Mouse (Mus musculus) heart, embryonic 14.5 days (tissue): ENCODE results near the gene N4bp3. TPM values are rescaled to one million over a fixed set of nuclear protein-coding genes. Genes with fewer than 3 reads are reported as not detected.
"Not testable (repeated sequence)": the region's sequence is repeated elsewhere in the genome, so short reads cannot be mapped to it uniquely, and the experiment has no call there.

Experiments used
- ATAC-seq: fragments of 200-750 bp; cut with Nextera tagmentation; 2 replicates; pipeline ENCODE4 v1.8.0; 2017; ENCODE audit warnings: low read depth, moderate TSS enrichment; ENCODE audit not compliant: insufficient number of reproducible peaks, insufficient read depth, low FRiP score
- H3K27ac ChIP-seq, 2 experiments: fragments of 200-500 bp in 1 of 2; fragments of 300-500 bp in 1 of 2; sonication (generic) in 1 of 2; replicated peaks in 1 of 2; 2 replicates each; pipeline ENCODE4 v1.5.1; 2012 to 2014; ENCODE audit warnings: low read depth in 2 of 2, low read length in 2 of 2, control low read depth in 1 of 2, mild to moderate bottlenecking in 1 of 2, mixed read lengths in 1 of 2; ENCODE audit not compliant: control insufficient read depth in 1 of 2, insufficient read depth in 1 of 2
- H3K27me3 ChIP-seq: fragments of 300-500 bp; sonication (generic); 2 replicates; pipeline ENCODE4 v1.6.1; 2014; ENCODE audit warnings: mild to moderate bottlenecking, low read length, control low read depth; ENCODE audit not compliant: control insufficient read depth, insufficient read depth
- H3K36me3 ChIP-seq: fragments of 300-500 bp; sonication (generic); 2 replicates; pipeline ENCODE4 v1.6.1; 2014; ENCODE audit warnings: mild to moderate bottlenecking, control low read depth, low read length, mixed read lengths; ENCODE audit not compliant: control insufficient read depth, insufficient read depth
- H3K4me1 ChIP-seq, 2 experiments: fragments of 200-500 bp in 1 of 2; fragments of 300-500 bp in 1 of 2; sonication (generic) in 1 of 2; 2 replicates each; pipeline ENCODE4 v1.6.1; 2012 to 2014; ENCODE audit warnings: low read length in 2 of 2, control low read depth in 1 of 2, mixed read lengths in 1 of 2; ENCODE audit not compliant: control insufficient read depth in 2 of 2, insufficient read depth in 2 of 2
- H3K4me2 ChIP-seq: fragments of 300-500 bp; sonication (generic); 2 replicates; pipeline ENCODE4 v1.6.1; 2014; ENCODE audit warnings: mild to moderate bottlenecking, low read length
- H3K4me3 ChIP-seq, 2 experiments: fragments of 200-500 bp in 1 of 2; fragments of 300-500 bp in 1 of 2; sonication (generic) in 1 of 2; 2 replicates each; pipeline ENCODE4 v1.5.1; 2012 to 2014; ENCODE audit warnings: low read length in 2 of 2, mild to moderate bottlenecking in 2 of 2, control low read depth in 1 of 2, low read depth in 1 of 2, moderate library complexity in 1 of 2; ENCODE audit not compliant: control insufficient read depth in 1 of 2, insufficient read depth in 1 of 2
- H3K9ac ChIP-seq: fragments of 300-500 bp; sonication (generic); 2 replicates; pipeline ENCODE4 v1.6.1; 2014; ENCODE audit warnings: mild to moderate bottlenecking, low read length
- H3K9me3 ChIP-seq: fragments of 300-500 bp; sonication (generic); 2 replicates; pipeline ENCODE4 v1.6.1; 2016; ENCODE audit warnings: low read length, control low read depth; ENCODE audit not compliant: control insufficient read depth
- WGBS: fragments of 180-500 bp; shearing (Covaris S2); extraction: QIAGEN DNeasy Blood & Tissue Kit; methylation state at CpG from one replicate; pipeline ENCODE4 v1.1.7; 2014; 5-methylcytosine and 5-hydroxymethylcytosine counted together
- polyA plus RNA-seq: library from polyadenylated mRNA; unstranded; fragments of >200 nt; fragmentation: Nextera tagmentation; extraction: Ambion mirVana; gene quantifications from 2 replicates; pipeline ENCODE4 v1.2.1, GENCODE M21; 2014

The N4bp3 gene
- polyA plus RNA-seq, 1 experiment from 2014 or later = 10.7 TPM

GRCm38 (mm10) chr11:51664747-51665146 is 14.1 kb upstream of the N4bp3 start:
- not testable (repeated sequence) for H3K9ac ChIP-seq, ATAC-seq, H3K36me3 ChIP-seq, H3K4me3 ChIP-seq, H3K4me2 ChIP-seq, H3K4me1 ChIP-seq, H3K27me3 ChIP-seq, H3K9me3 ChIP-seq, H3K27ac ChIP-seq
- 90% methylated on average over 7 of the region's 7 CpGs for WGBS

- Histone ChIP-seq H3K4me3 (no peak overlapping the region), H3K36me3 (no peaks in the 10 kb centered on the region), H3K27me3 (no peaks in the 10 kb centered on the region), H3K9me3 (no peaks in the 10 kb centered on the region), H3K4me2 (no peak overlapping the region), H3K27ac (no peak overlapping the region), H3K4me1 (peaks cover 3 to 10% of the 10 kb centered on the region in 2 experiments; a peak in 3 of 4 replicates), H3K9ac (no peak overlapping the region)
- WGBS = 84% methylated on average over 7 of the region's 7 CpGs
- ATAC-seq = no peak
Measured at GRCm38 (mm10) chr11:51662632-51663031, 12.0 kb upstream of the N4bp3 start.

GRCm38 (mm10) chr11:51661867-51662365 is 11.3 kb upstream of the N4bp3 start:
- H3K27me3 ChIP-seq = no peaks in the 10 kb centered on the region
- no peak overlapping the region for H3K9ac ChIP-seq
- H3K36me3 ChIP-seq = no peaks in the 10 kb centered on the region
- H3K4me2 ChIP-seq = no peak overlapping the region
- peaks cover 3 to 10% of the 10 kb centered on the region in 2 experiments; a peak in 3 of 4 replicates for H3K4me1 ChIP-seq
- 83% methylated on average over 16 of the region's 16 CpGs for WGBS
- H3K4me3 ChIP-seq = no peak overlapping the region
- H3K9me3 ChIP-seq = no peaks in the 10 kb centered on the region
- no peak for ATAC-seq
- H3K27ac ChIP-seq = no peak overlapping the region

GRCm38 (mm10) chr11:51658705-51659104 is 8.1 kb upstream of the N4bp3 start:
- Histone ChIP-seq H3K27ac (no peak overlapping the region), H3K9me3 (no peaks in the 10 kb centered on the region), H3K27me3 (no peaks in the 10 kb centered on the region), H3K4me3 (no peak overlapping the region), H3K36me3 (no peaks in the 10 kb centered on the region), H3K4me2 (no peak overlapping the region), H3K4me1 (peaks cover 5 to 10% of the 10 kb centered on the region in 2 experiments; a peak in 3 of 4 replicates), H3K9ac (no peak overlapping the region)
- WGBS = 58% methylated on average over 6 of the region's 6 CpGs
- no peak for ATAC-seq

- no peak overlapping the region for H3K27ac ChIP-seq
- H3K36me3 ChIP-seq = no peaks in the 10 kb centered on the region
- no peaks in the 10 kb centered on the region for H3K9me3 ChIP-seq
- H3K4me1 ChIP-seq = peaks cover 5 to 10% of the 10 kb centered on the region in 2 experiments; a peak in 3 of 4 replicates
- H3K9ac ChIP-seq = no peak overlapping the region
- WGBS = 54% methylated on average over 6 of the region's 7 CpGs
- no peaks in the 10 kb centered on the region for H3K27me3 ChIP-seq
- no peak overlapping the region for H3K4me2 ChIP-seq
- H3K4me3 ChIP-seq = no peak overlapping the region
- ATAC-seq = no peak
Measured at GRCm38 (mm10) chr11:51658291-51658690, 7.6 kb upstream of the N4bp3 start.

GRCm38 (mm10) chr11:51656798-51657521 is 6.3 kb upstream of the N4bp3 start:
- Histone ChIP-seq H3K27ac (no peak overlapping the region), H3K9me3 (no peaks in the 10 kb centered on the region), H3K4me3 (no peak overlapping the region), H3K4me2 (no peak overlapping the region), H3K4me1 (peaks cover 5 to 10% of the 10 kb centered on the region in 2 experiments; a peak in 3 of 4 replicates), H3K36me3 (no peaks in the 10 kb centered on the region), H3K9ac (no peak overlapping the region; the same call in 1 of the 2 replicates), H3K27me3 (no peaks in the 10 kb centered on the region)
- 81% methylated on average over 10 of the region's 10 CpGs for WGBS
- no peak for ATAC-seq

- no peak for ATAC-seq
- H3K4me3 ChIP-seq = no peak overlapping the region
- H3K4me1 ChIP-seq = peaks cover 12 to 15% of the 10 kb centered on the region in 2 experiments; a peak in 3 of 4 replicates
- no peak overlapping the region for H3K4me2 ChIP-seq
- H3K36me3 ChIP-seq = no peaks in the 10 kb centered on the region
- 92% methylated on average over 3 of the region's 3 CpGs for WGBS
- H3K9me3 ChIP-seq = no peaks in the 10 kb centered on the region
- H3K27me3 ChIP-seq = no peaks in the 10 kb centered on the region
- no peak overlapping the region for H3K27ac ChIP-seq
- H3K9ac ChIP-seq = no peak overlapping the region
Measured at GRCm38 (mm10) chr11:51654891-51655290, 4.2 kb upstream of the N4bp3 start.
